Comparison of ENCODE assay signal across 32 mouse cellular contexts in the genomic region with DNA sequence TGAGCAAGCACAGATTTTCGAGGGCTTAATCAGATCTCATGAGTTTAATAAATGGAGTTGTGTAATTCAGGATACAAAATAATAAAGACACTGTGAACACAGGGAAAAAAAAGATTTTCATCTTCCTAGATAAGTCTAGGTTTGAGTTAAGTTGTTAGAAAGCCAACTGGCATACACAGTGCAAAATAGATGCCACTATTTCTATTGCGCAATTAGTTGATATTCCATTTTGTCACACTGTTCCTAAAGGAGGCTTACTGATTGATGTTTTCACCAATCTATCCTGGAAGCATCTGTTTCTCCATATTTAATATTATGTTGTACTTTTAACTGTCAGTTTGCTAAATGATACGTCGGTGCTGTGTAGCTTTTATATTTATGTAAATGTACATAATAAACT.
"Had no signal": no experiment of that assay in that cellular context is flagged by ENCODE, and none has a peak within 500 bp of the region (broad histone marks: within the 10 kb centered on the region; RNA-seq: fewer than 3 reads in every experiment).

No protein-coding gene starts in this region.

- H3K27me3 ChIP-seq: heart, embryonic 12.5 days; heart, embryonic 13.5 days; heart, embryonic 15.5 days; hindbrain, embryonic 12.5 days; hindbrain, embryonic 13.5 days; hindbrain, embryonic 15.5 days; intestine, embryonic 15.5 days; kidney, embryonic 15.5 days had no signal

- H3K4me1 ChIP-seq: heart, embryonic 10.5 days; heart, embryonic 12.5 days; heart, embryonic 13.5 days; heart, embryonic 15.5 days; hindbrain, embryonic 10.5 days; hindbrain, embryonic 12.5 days; hindbrain, embryonic 13.5 days; hindbrain, embryonic 15.5 days; intestine, embryonic 15.5 days; kidney, embryonic 15.5 days had no signal

- H3K27ac ChIP-seq: heart, embryonic 10.5 days; heart, embryonic 13.5 days; heart, embryonic 15.5 days; hindbrain, embryonic 10.5 days; hindbrain, embryonic 12.5 days; hindbrain, embryonic 13.5 days; hindbrain, embryonic 14.5 days; hindbrain, embryonic 15.5 days; hindbrain, postnatal 0 days; intestine, embryonic 15.5 days; kidney, embryonic 15.5 days; kidney, postnatal 0 days; layer of hippocampus, adult 2 months had no signal

- H3K9me3 ChIP-seq: heart, embryonic 10.5 days; heart, embryonic 12.5 days; heart, embryonic 13.5 days; heart, embryonic 15.5 days; hindbrain, embryonic 10.5 days; hindbrain, embryonic 12.5 days; hindbrain, embryonic 13.5 days; hindbrain, embryonic 15.5 days; intestine, embryonic 15.5 days; kidney, embryonic 15.5 days had no signal

- H3K4me3 ChIP-seq: heart, embryonic 10.5 days; heart, embryonic 12.5 days; heart, embryonic 13.5 days; heart, embryonic 15.5 days; hindbrain, embryonic 10.5 days; hindbrain, embryonic 12.5 days; hindbrain, embryonic 13.5 days; hindbrain, embryonic 15.5 days; intestine, embryonic 15.5 days; kidney, embryonic 15.5 days; layer of hippocampus, adult 2 months had no signal

- H3K9ac ChIP-seq: heart, embryonic 12.5 days; heart, embryonic 13.5 days; heart, embryonic 15.5 days; hindbrain, embryonic 12.5 days; hindbrain, embryonic 13.5 days; hindbrain, embryonic 14.5 days; hindbrain, embryonic 15.5 days; intestine, embryonic 15.5 days; kidney, embryonic 15.5 days had no signal

- DNase-seq: heart, postnatal 10 days; heart, postnatal 14 days; heart, postnatal 4 days; kidney, adult 11 months; kidney, adult 18-20 months; kidney, adult 8-10 months; kidney, postnatal 10 days; kidney, postnatal 14 days; kidney, postnatal 25 days; kidney, postnatal 36 days; kidney, postnatal 4 days; layer of hippocampus, adult 9-11 months; layer of hippocampus, postnatal 36 days had no signal

- ATAC-seq: hindbrain, embryonic 16.5 days; hindbrain, postnatal 0 days; inflammation-experienced regulatory T-cells, adult 6 months; intestine, embryonic 15.5 days; intestine, embryonic 16.5 days; intestine, postnatal 0 days had no signal

- H3K4me2 ChIP-seq: heart, embryonic 11.5 days; heart, embryonic 12.5 days; heart, embryonic 13.5 days; heart, embryonic 15.5 days; hindbrain, embryonic 12.5 days; hindbrain, embryonic 13.5 days; hindbrain, embryonic 14.5 days; hindbrain, embryonic 15.5 days; intestine, embryonic 15.5 days; kidney, embryonic 15.5 days had no signal
